ENCODE assay signal across 9 mouse cellular contexts in genomic region chr8:125527941-125528340, GRCm38 (mm10). TPM values are rescaled to one million over a fixed set of nuclear protein-coding genes. Genes with fewer than 3 reads are reported as not detected.
DNase-seq lines count a peak whose midpoint lies in the region; ATAC-seq and TF ChIP-seq lines count a peak whose summit lies in the region.
"Had no signal": no experiment of that assay in that cellular context is flagged by ENCODE, and none has a peak within 500 bp of the region (broad histone marks: within the 10 kb centered on the region; RNA-seq: fewer than 3 reads in every experiment).

No protein-coding gene starts in this region.

- 0 out of 2 replicates have a peak overlapping the region, but pooled peaks have one; percentile 2 for H3K9ac ChIP-seq in forebrain, embryonic 13.5 days
- no peak overlapping the region for H3K9ac ChIP-seq in forebrain, embryonic 16.5 days (replicated peaks; ENCODE audit: low read depth, low read length)
- H3K9ac ChIP-seq in limb, embryonic 12.5 days (replicated peaks): no peak overlapping the region
- H3K9ac ChIP-seq in stomach, postnatal 0 days (ENCODE audit: low read length): no peak overlapping the region

- no peaks in the 10 kb centered on the region for H3K36me3 ChIP-seq in forebrain, embryonic 13.5 days (ENCODE audit: poor library complexity, severe bottlenecking)
- H3K36me3 ChIP-seq in forebrain, embryonic 16.5 days (ENCODE audit: control insufficient read depth, insufficient read depth): no peaks in the 10 kb centered on the region
- no peaks in the 10 kb centered on the region for H3K36me3 ChIP-seq in limb, embryonic 12.5 days
- no peaks in the 10 kb centered on the region for H3K36me3 ChIP-seq in stomach, postnatal 0 days (ENCODE audit: control insufficient read depth, insufficient read depth, low read length)

- H3K27ac ChIP-seq in forebrain, embryonic 13.5 days: no peak overlapping the region
- H3K27ac ChIP-seq in forebrain, embryonic 16.5 days (ENCODE audit: low read length): no peak overlapping the region
- peak overlapping the region; percentile 36; the same call in 1 of the 2 replicates for H3K27ac ChIP-seq in limb, embryonic 12.5 days
- H3K27ac ChIP-seq in stomach, postnatal 0 days (replicated peaks): no peak overlapping the region

- no peak overlapping the region for H3K4me2 ChIP-seq in forebrain, embryonic 13.5 days
- H3K4me2 ChIP-seq in forebrain, embryonic 16.5 days (ENCODE audit: low read length): no peak overlapping the region
- no peak overlapping the region for H3K4me2 ChIP-seq in limb, embryonic 12.5 days
- no peak overlapping the region for H3K4me2 ChIP-seq in stomach, postnatal 0 days (replicated peaks; ENCODE audit: low read depth)

- no peak for TF ChIP-seq EP300 in stomach, postnatal 0 days (optimal IDR thresholded peaks at IDR 0.05)

- H3K4me3 ChIP-seq in forebrain, embryonic 13.5 days: no peak overlapping the region
- H3K4me3 ChIP-seq in forebrain, embryonic 16.5 days (replicated peaks; ENCODE audit: low read length): no peak overlapping the region
- no peak overlapping the region for H3K4me3 ChIP-seq in limb, embryonic 12.5 days (replicated peaks)
- H3K4me3 ChIP-seq in stomach, postnatal 0 days (ENCODE audit: low read depth, low read length): no peak overlapping the region

- WGBS in forebrain, embryonic 13.5 days: 47% methylated on average over 3 of the region's 3 CpGs
- 66% methylated on average over 3 of the region's 3 CpGs for WGBS in forebrain, embryonic 16.5 days
- WGBS in limb, embryonic 12.5 days: 56% methylated on average over 3 of the region's 3 CpGs
- 60% methylated on average over 3 of the region's 3 CpGs for WGBS in stomach, postnatal 0 days

- H3K27me3 ChIP-seq in forebrain, embryonic 13.5 days: no peaks in the 10 kb centered on the region
- H3K27me3 ChIP-seq in forebrain, embryonic 16.5 days (replicated peaks; ENCODE audit: control insufficient read depth, insufficient read depth, low read length): no peaks in the 10 kb centered on the region
- H3K27me3 ChIP-seq in limb, embryonic 12.5 days: no peaks in the 10 kb centered on the region
- H3K27me3 ChIP-seq in stomach, postnatal 0 days (ENCODE audit: control insufficient read depth, insufficient read depth, low read length): no peaks in the 10 kb centered on the region

- no peaks in the 10 kb centered on the region for H3K9me3 ChIP-seq in forebrain, embryonic 13.5 days (replicated peaks)
- H3K9me3 ChIP-seq in forebrain, embryonic 16.5 days (ENCODE audit: control insufficient read depth, low read length): no peaks in the 10 kb centered on the region
- H3K9me3 ChIP-seq in limb, embryonic 12.5 days: no peaks in the 10 kb centered on the region
- no peaks in the 10 kb centered on the region for H3K9me3 ChIP-seq in stomach, postnatal 0 days (ENCODE audit: control insufficient read depth, low read length)

- TF ChIP-seq CTCF in stomach, postnatal 0 days (IDR thresholded peaks at IDR 0.05; ENCODE audit: low read depth): no peak

- H3K4me1 ChIP-seq in forebrain, embryonic 13.5 days: peaks cover 91% of the 10 kb centered on the region
- H3K4me1 ChIP-seq in forebrain, embryonic 16.5 days (replicated peaks; ENCODE audit: control insufficient read depth, insufficient read depth, low read length): peaks cover 76% of the 10 kb centered on the region
- H3K4me1 ChIP-seq in limb, embryonic 12.5 days (replicated peaks): peaks cover 92% of the 10 kb centered on the region
- no peaks in the 10 kb centered on the region; the same call in 1 of the 2 replicates for H3K4me1 ChIP-seq in stomach, postnatal 0 days (replicated peaks; ENCODE audit: control insufficient read depth, insufficient read depth)

- ATAC-seq in forebrain, embryonic 13.5 days: no peak
- no peak for ATAC-seq in forebrain, embryonic 16.5 days
- ATAC-seq in limb, embryonic 12.5 days (ENCODE audit: insufficient number of reproducible peaks, insufficient read depth, low FRiP score, low TSS enrichment, low read depth): no peak
- ATAC-seq in stomach, postnatal 0 days (ENCODE audit: low FRiP score, low TSS enrichment): no peak

- DNase-seq in layer of hippocampus, adult 9-11 months: peak; percentile 56
- no peak for DNase-seq in layer of hippocampus, adult 9-10 months (ENCODE audit: low spot score)
- DNase-seq in B cell, adult 2 months: peak; percentile 44 to 46
- DNase-seq in retina, embryonic 14.5 days (ENCODE audit: low spot score): no peak
- DNase-seq in stomach, postnatal 0 days (ENCODE audit: low spot score): no peak
- DNase-seq: cerebellum, adult 18-20 months had no signal

RNA-seq across cellular contexts. Expression of gene Sipa1l2, which starts 41.7 kb away (rescaled TPM):
- polyA plus RNA-seq in forebrain, embryonic 13.5 days (2015; fragmentation: Nextera tagmentation; extraction: Ambion mirVana): 26.7 and 27.2 TPM in 2 replicates
- polyA plus RNA-seq in forebrain, embryonic 16.5 days (2015; fragmentation: Nextera tagmentation; extraction: Ambion mirVana): 32.8 and 33.4 TPM in 2 replicates
- polyA plus RNA-seq in limb, embryonic 12.5 days (2016; fragmentation: Nextera tagmentation; extraction: Ambion mirVana): 18.6 and 20.2 TPM in 2 replicates
- polyA plus RNA-seq in stomach, postnatal 0 days (2015; fragmentation: Nextera tagmentation; extraction: Ambion mirVana): 3.1 and 3.6 TPM in 2 replicates

Comparison
In these comparisons a context has a peak if more than half of its experiments do, and no peak if none do; other contexts are left out.
1. DNase-seq: peak in layer of hippocampus, adult 9-11 months (single experiment) and B cell, adult 2 months (2 of 2); none in layer of hippocampus, adult 9-10 months (single experiment), retina, embryonic 14.5 days (single experiment) and stomach, postnatal 0 days (single experiment).